Mouse (Mus musculus): ENCODE measurements around the gene Olfr1043.
A peak's percentile ranks its signal among the peaks of the same experiment; 100 is the strongest.

Gene Olfr1043

DNA sequence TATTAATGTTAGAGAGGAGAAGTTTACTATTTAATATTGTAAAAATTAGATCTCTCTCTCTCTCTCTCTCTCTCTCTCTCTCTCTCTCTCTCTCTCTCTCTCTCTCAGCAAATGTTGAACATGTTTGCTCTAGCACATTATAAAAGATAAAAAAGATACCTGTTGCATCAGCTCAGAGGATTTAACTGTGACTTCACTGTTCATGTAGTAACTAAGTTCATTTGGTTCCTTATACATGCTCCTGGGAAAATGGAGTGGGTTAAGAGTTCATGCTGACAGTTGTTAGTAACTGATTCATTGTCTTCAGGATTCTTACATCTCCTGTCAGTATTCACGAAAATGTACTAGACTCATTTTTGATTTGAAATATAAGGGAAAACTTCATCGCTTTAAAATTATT, at the start of gene Olfr1043:
Olfr1043 (minus strand) TSS at position 101 of the 400 bp plus-strand sequence.
- no peak for DNase-seq (ENCODE audit: low read depth)

DNA sequence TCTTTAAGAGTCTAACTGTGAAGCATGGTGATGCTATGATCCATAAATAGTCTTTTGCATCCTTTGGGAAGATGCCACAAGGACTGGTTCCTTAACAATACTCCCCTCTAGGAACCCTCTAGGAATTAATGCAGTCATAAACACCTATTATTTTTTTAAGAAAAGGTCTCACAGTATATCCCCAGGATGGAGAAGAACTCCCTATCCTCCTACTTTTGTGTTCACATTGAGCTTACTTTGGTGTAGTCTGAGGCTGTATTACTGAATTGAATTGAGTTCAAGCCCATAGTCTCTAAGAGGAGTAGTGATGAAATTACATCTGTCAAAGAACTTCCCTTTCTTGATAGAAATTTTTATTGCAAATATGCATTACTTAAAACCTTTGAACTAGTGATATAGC, 35.6 kb upstream of the Olfr1043 start, which contains the start of gene Olfr1045:
Olfr1045 (minus strand) TSS at position 101 of the 400 bp plus-strand sequence.
- no peak for DNase-seq (ENCODE audit: low read depth)

DNA sequence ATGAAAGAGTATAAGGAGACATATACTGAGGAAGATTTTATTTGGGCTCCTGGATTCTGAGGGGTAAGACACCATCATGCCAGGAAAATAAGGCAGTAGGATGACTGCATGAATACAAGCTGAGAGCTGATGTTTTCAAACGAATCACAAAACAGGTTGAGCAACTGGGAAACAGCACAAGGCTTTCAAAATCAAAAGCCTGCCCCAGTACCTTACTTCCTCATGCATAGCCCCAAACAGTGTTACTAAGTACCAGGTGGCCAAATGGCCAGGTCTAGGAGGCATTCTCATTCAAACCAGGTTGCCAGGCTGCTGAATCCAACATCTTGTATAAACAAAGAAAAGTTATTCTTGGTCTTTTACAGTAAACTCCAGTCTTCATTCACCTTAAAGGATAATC, 28.5 kb upstream of the Olfr1043 start:
- no peak for DNase-seq (ENCODE audit: low read depth)

DNA sequence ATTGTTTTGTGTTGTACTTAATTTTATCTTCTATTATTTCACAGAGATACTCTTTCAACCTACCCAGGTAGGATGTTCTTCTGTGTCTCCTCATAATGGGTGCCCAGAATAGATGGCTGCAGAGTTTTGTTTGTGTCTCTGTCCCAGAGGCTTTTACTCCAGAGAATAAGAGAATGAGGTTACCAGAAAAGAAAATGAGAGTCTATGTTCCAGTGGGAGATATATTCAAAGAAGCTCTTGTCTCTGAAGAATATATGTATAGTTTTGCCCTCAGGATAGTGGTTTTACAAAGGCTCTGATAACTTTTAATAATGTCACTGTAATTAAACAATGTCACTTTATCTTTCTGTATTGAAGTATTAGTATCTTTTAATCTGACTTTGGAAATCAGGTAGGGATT, 18.3 kb upstream of the Olfr1043 start, which contains the start of gene Olfr52:
Olfr52 (minus strand) TSS at position 101 of the 400 bp plus-strand sequence.
- no peak for DNase-seq (ENCODE audit: low read depth)

DNA sequence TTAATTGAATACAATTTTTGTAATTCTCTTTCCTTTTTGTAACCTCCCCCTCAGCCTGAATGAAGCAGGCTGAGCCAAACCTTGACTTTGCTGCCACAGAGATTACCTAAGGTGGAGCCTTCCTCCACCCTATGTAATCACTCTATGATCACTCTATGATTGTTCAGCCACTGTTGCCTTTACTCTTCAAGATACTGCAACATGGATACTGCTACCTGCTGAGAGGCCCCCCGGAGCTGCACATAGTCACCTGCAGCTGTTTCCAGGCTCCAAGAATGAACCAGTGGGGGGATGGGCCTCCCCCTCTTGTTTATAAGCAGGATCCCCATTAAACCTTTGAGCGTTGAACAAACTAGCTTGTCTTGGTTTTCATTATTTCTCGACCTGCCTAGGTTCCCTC, 12.6 kb upstream of the Olfr1043 start:
- no peak for DNase-seq (ENCODE audit: low read depth)

DNA sequence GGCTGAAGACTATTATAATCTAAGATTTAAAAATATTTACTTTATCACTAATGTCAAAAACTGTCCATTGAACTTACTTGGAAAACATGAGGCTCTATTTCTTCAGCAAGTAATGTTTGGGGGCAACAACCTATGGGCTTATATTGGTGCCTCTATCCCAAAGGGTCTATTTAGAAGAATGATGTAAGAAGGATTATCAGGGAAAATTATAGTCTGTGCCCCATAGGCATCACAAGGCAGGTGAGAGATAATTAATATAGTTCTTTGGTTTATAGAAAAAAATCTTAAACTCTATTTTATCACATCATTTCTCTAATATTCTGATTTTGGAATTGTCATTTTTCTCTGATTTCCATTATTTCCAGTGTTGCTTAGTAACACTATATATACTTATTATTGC, 10.4 kb upstream of the Olfr1043 start, which contains the start of gene Olfr1044:
Olfr1044 (minus strand) TSS at position 101 of the 400 bp plus-strand sequence.
- DNase-seq (ENCODE audit: low read depth): no peak

DNA sequence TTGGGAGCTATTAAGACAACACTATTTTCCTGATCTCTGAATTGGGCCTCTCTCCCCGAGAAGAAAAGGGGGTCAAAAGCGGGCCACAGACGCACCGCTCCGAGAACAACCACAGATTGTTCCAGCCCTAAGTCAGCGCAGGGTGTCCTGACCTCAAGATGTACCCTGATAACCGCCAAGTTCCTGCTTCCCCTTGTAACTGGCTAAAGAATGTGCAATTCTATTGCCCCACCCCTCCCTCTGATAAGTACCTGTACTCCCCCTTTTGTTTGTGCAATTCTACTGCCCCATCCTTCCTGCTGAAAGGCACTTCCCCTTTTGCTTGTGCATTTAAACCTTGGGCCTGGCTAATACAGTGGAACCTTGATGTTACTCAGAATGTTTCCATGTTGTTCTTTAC, 8.1 kb upstream of the Olfr1043 start:
- peak; percentile 50 for DNase-seq (ENCODE audit: low read depth)

DNA sequence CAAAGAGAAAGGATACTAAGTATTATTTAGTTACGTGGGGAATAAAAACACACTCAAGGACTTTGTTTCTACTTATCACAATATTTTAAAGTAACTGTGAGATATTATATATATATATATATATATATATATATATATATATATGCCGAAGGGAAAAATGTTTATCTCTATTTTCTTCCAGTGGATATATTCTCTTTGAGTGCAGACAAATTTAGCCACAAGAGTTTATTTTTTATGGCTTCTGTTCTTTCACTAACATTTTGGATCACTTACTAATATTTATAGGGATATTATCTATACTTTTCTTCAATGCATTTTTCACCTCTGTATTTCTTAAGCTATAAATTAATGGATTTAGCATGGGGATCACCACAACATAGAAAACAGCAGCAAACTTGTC, 5.6 kb downstream of the Olfr1043 start, which contains the start of gene Olfr1042:
Olfr1042 (minus strand) TSS at position 101 of the 400 bp plus-strand sequence.
- DNase-seq (ENCODE audit: low read depth): no peak

DNA sequence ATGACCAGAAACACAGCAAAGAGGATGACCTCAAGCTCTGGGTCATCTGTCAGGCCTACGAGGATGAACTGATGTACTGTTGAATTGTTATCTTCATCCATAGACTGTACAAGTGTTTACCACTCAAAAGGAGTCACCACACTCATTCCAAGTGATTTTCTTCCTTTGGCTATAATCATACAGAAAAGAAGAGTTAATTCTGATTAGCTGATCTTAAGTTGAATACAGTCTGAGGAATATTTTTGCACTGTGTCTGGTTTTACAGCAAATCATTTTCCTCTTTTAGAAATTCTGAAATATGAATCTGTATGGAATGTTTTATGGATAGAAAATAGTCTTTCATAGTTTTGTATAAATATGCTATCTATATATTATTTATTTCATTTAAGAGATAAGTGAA, 20.7 kb downstream of the Olfr1043 start, which contains the start of gene Olfr1040:
Olfr1040 (minus strand) TSS at position 101 of the 400 bp plus-strand sequence.
- DNase-seq (ENCODE audit: low read depth): no peak

DNA sequence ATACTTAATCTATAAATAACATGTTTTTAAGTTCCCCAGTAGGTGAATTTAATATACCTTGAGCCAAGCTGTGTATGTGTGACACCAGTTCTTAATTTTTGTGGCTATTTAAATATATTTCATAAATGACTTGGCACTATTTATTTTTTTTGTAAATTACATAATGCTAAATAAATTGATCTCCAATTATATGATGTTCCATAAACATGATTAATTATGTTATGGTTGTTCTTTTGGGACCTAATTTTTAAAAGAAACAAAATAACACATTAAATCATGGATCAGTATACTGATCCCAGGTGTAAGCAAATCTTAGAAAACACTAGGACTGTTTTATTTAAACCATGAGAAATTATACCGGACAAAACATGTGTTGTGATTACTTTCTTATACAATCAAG, 31.5 kb downstream of the Olfr1043 start, which contains the start of gene Olfr1039:
Olfr1039 (minus strand) TSS at position 101 of the 400 bp plus-strand sequence.
- no peak for DNase-seq (ENCODE audit: low read depth)

All from 416B (cell line).